Mouse (Mus musculus) CH12.LX (cell line): ENCODE data around the gene Sept8. TPM values are rescaled to one million over a fixed set of nuclear protein-coding genes. Genes with fewer than 3 reads are reported as not detected.

ENCODE experiments used
- DNase-seq: peaks from one replicate; pipeline ENCODE4 v3.0.0-alpha.2; 2013; ENCODE audit errors: extremely low read depth
- H3K27ac ChIP-seq: 2 replicates; pipeline ENCODE4 v1.5.1; 2012; ENCODE audit warnings: low read depth, mild to moderate bottlenecking, control low read depth, moderate library complexity; ENCODE audit not compliant: insufficient read depth
- H3K27me3 ChIP-seq: replicated peaks from 2 replicates; pipeline ENCODE3; 2012; ENCODE audit warnings: inconsistent platforms
- H3K36me3 ChIP-seq, 2 experiments: replicated peaks in 1 of 2; 2 replicates each; pipeline versions ENCODE3 to v1.6.1; 2012; ENCODE audit warnings: inconsistent platforms in 1 of 2, low read length in 1 of 2, mild to moderate bottlenecking in 1 of 2, mixed read lengths in 1 of 2, moderate library complexity in 1 of 2; ENCODE audit not compliant: control insufficient read depth in 1 of 2, insufficient read depth in 1 of 2
- H3K4me1 ChIP-seq, 2 experiments: 2 replicates each; pipeline ENCODE4 v1.6.1; 2012; ENCODE audit warnings: inconsistent platforms in 1 of 2, moderate library complexity in 1 of 2; ENCODE audit not compliant: insufficient read depth in 2 of 2, control insufficient read depth in 1 of 2
- H3K4me2 ChIP-seq: 2 replicates; pipeline ENCODE4 v1.6.1; 2012; ENCODE audit warnings: low read depth, mild to moderate bottlenecking, control low read depth; ENCODE audit not compliant: poor library complexity, insufficient read depth, severe bottlenecking
- H3K4me3 ChIP-seq, 3 experiments: fragments of 150-350 bp in 1 of 3; sonication (generic) in 1 of 3; replicated peaks in 1 of 3; 2 replicates each; pipeline versions ENCODE3 to v1.5.1; 2011 to 2012; ENCODE audit warnings: low read depth in 2 of 3, low read length in 2 of 3, mild to moderate bottlenecking in 2 of 3, moderate library complexity in 2 of 3, control low read depth in 1 of 3, improper control_type of control experiment in 1 of 3, inconsistent platforms in 1 of 3, mixed read lengths in 1 of 3; ENCODE audit not compliant: poor library complexity in 1 of 3
- H3K79me2 ChIP-seq: replicated peaks from 2 replicates; pipeline ENCODE4 v1.6.1; 2012; ENCODE audit warnings: mild to moderate bottlenecking, moderate library complexity; ENCODE audit not compliant: control insufficient read depth, poor library complexity, insufficient read depth, severe bottlenecking; ENCODE audit errors: extremely low read depth
- H3K9ac ChIP-seq: 2 replicates; pipeline ENCODE4 v1.6.1; 2012; ENCODE audit warnings: low read depth, mild to moderate bottlenecking, control low read depth, moderate library complexity; ENCODE audit not compliant: insufficient read depth
- H3K9me3 ChIP-seq: replicated peaks from 2 replicates; pipeline ENCODE3; 2012; ENCODE audit warnings: low read length, inconsistent platforms, mixed read lengths
- CHD2 ChIP-seq: IDR thresholded peaks from 2 replicates; pipeline ENCODE4 v1.6.1; 2011; ENCODE audit warnings: low read length, improper control_type of control experiment
- E2F4 ChIP-seq: IDR thresholded peaks from 2 replicates; pipeline ENCODE4 v1.6.1; 2011; ENCODE audit warnings: low read depth, low read length, improper control_type of control experiment; ENCODE audit not compliant: insufficient replicate concordance
- ELF1 ChIP-seq: IDR thresholded peaks from 2 replicates; pipeline ENCODE4 v1.6.1; 2014; ENCODE audit warnings: low read depth, mild to moderate bottlenecking, inconsistent platforms, low read length, improper control_type of control experiment
- ETS1 ChIP-seq: conservative IDR thresholded peaks from 2 replicates; pipeline ENCODE4 v1.6.1; 2012; ENCODE audit warnings: low read depth, mild to moderate bottlenecking, inconsistent platforms, low read length, improper control_type of control experiment, moderate library complexity
- HCFC1 ChIP-seq: IDR thresholded peaks from 2 replicates; pipeline ENCODE4 v1.6.1; 2012; ENCODE audit warnings: low read depth, mild to moderate bottlenecking, inconsistent platforms, low read length, improper control_type of control experiment
- IRF4 ChIP-seq: IDR thresholded peaks from 2 replicates; pipeline ENCODE4 v1.6.1; 2014; ENCODE audit warnings: low read depth, mild to moderate bottlenecking, inconsistent platforms, low read length, improper control_type of control experiment
- JUN ChIP-seq: IDR thresholded peaks from 2 replicates; pipeline ENCODE4 v1.6.1; 2011; ENCODE audit warnings: low read depth, mild to moderate bottlenecking, low read length, improper control_type of control experiment, moderate library complexity; ENCODE audit not compliant: insufficient read depth
- JUND ChIP-seq: conservative IDR thresholded peaks from 2 replicates; pipeline ENCODE4 v1.6.1; 2011; ENCODE audit warnings: low read depth, low read length, improper control_type of control experiment
- MAFK ChIP-seq: IDR thresholded peaks from 2 replicates; pipeline ENCODE4 v1.6.1; 2011; ENCODE audit warnings: low read length, improper control_type of control experiment; ENCODE audit not compliant: insufficient replicate concordance
- MAX ChIP-seq: IDR thresholded peaks from 2 replicates; pipeline ENCODE4 v1.6.1; 2011; ENCODE audit warnings: low read length, improper control_type of control experiment
- MAZ ChIP-seq: IDR thresholded peaks from 2 replicates; pipeline ENCODE4 v1.6.1; 2012; ENCODE audit warnings: low read depth, mild to moderate bottlenecking, inconsistent platforms, low read length, improper control_type of control experiment, moderate library complexity
- MYC ChIP-seq: IDR thresholded peaks from 2 replicates; pipeline ENCODE4 v1.6.1; 2011; ENCODE audit warnings: low read depth, mild to moderate bottlenecking, improper control_type of control experiment, low read length
- PAX5 ChIP-seq: IDR thresholded peaks from 2 replicates; pipeline ENCODE4 v1.6.1; 2012; ENCODE audit warnings: low read length, inconsistent platforms, mixed read lengths
- POLR2AphosphoS2 ChIP-seq: IDR thresholded peaks from 2 replicates; pipeline ENCODE4 v1.6.1; 2011; ENCODE audit warnings: low read depth, low read length, improper control_type of control experiment
- RAD21 ChIP-seq: IDR thresholded peaks from 2 replicates; pipeline ENCODE4 v1.6.1; 2011; ENCODE audit warnings: low read depth, mild to moderate bottlenecking, low read length, improper control_type of control experiment, moderate library complexity
- SIN3A ChIP-seq: IDR thresholded peaks from 2 replicates; pipeline ENCODE4 v1.6.1; 2012; ENCODE audit warnings: low read length, improper control_type of control experiment, inconsistent platforms
- SMC3 ChIP-seq: IDR thresholded peaks from 2 replicates; pipeline ENCODE4 v1.6.1; 2011; ENCODE audit warnings: low read depth, low read length, improper control_type of control experiment
- TBP ChIP-seq: conservative IDR thresholded peaks from 2 replicates; pipeline ENCODE4 v1.6.1; 2011; ENCODE audit warnings: low read depth, low read length, improper control_type of control experiment
- TCF12 ChIP-seq: IDR thresholded peaks from 2 replicates; pipeline ENCODE4 v1.6.1; 2014; ENCODE audit warnings: low read depth, mild to moderate bottlenecking, inconsistent platforms, low read length, improper control_type of control experiment
- dilution Hi-C: fragments of 300-500 bp; cut with MboI; formaldehyde crosslinking; loops from 2 replicates; pipeline ENCODE4 v1.14.3; 2020; ENCODE audit warnings: low sequenced_read_pairs; ENCODE audit not compliant: extremely low pct_unique_long_range_greater_than_20kb, extremely low pct_ligation_motif_present
- in situ Hi-C: fragments of 300-500 bp; cut with MboI; formaldehyde crosslinking; loops from 3 replicates; pipeline ENCODE4 v1.14.3; 2019; ENCODE audit warnings: low sequenced_read_pairs, low pct_ligation_motif_present, low pct_unique_long_range_greater_than_20kb, mixed read lengths
- polyA plus RNA-seq: library from polyadenylated mRNA; unstranded; fragments of >175 nt; gene quantifications from 2 replicates; pipeline ENCODE4 v1.2.1, GENCODE M21; 2012; ENCODE audit warnings: low read depth; ENCODE audit not compliant: insufficient read length
- total RNA-seq, 2 experiments: library from RNA; depleted of rRNA; stranded (reverse); fragments of 300-350 nt in 1 of 2; fragments of >200 nt in 1 of 2; gene quantifications; 2 replicates each; pipeline ENCODE4 v1.2.3; 2012 to 2014

Sept8 gene
- total and polyA plus RNA-seq, 3 experiments: 8.5 to 21.9 (median 15.2) TPM

DNA sequence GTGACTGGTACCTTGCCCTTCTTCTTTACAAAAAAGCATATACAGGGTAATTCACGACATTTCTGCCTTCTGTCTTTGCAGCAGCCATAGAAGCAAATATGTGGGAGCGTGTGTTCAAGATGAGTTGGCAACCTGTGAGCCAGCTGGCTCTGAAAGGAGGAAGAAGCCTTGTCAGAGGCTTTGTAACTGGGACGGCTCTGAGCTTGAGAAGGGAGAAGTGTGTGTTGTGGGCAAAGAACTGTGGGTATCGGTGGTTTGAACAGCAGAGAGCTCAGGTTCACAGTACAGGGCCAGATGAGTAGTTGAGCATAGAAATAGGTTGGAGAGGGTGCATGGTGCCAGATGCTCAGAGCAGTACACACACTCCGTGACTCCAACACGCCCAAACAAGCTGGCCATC is 22.1 kb upstream of the Sept8 start:
- peak overlapping the region; percentile 2; the same call in 1 of the 2 replicates for H3K27ac ChIP-seq
- H3K9ac ChIP-seq: no peak overlapping the region
- H3K27me3 ChIP-seq: no peaks in the 10 kb centered on the region
- no peaks in the 10 kb centered on the region for H3K36me3 ChIP-seq
- 0 out of 2 replicates have a peak overlapping the region, but pooled peaks have one; percentile 2 for H3K4me2 ChIP-seq
- H3K4me3 ChIP-seq: no peak overlapping the region
- peak; percentile 81 for DNase-seq
- no peaks in the 10 kb centered on the region for H3K9me3 ChIP-seq
- TF ChIP-seq SIN3A: peak; percentile 74; the same call in 1 of the 2 replicates
- TF ChIP-seq RAD21: no peak; the same call in 1 of the 2 replicates
- TF ChIP-seq MAZ: no peak
- no peak for TF ChIP-seq MAX
- peak; percentile 19; the same call in 1 of the 2 replicates for TF ChIP-seq TCF12
- TF ChIP-seq POLR2AphosphoS2: no peak
- TF ChIP-seq CHD2: no peak
- TF ChIP-seq ELF1: 0 out of 2 replicates have a peak, but pooled peaks have one; percentile 27
- TF ChIP-seq ETS1: peak; percentile 29; the same call in 1 of the 2 replicates
- TF ChIP-seq HCFC1: no peak
- no peak for TF ChIP-seq E2F4
- TF ChIP-seq IRF4: peak; percentile 4; the same call in 1 of the 2 replicates
- peak; percentile 25; the same call in 1 of the 2 replicates for TF ChIP-seq MYC
- no peak for TF ChIP-seq PAX5
- peak; percentile 48; the same call in 1 of the 2 replicates for TF ChIP-seq MAFK
- 0 out of 2 replicates have a peak, but pooled peaks have one; percentile 10 for TF ChIP-seq JUN
- TF ChIP-seq TBP: 0 out of 2 replicates have a peak, but pooled peaks have one; percentile 14
- dilution Hi-C loops: no loop called here
- H3K79me2 ChIP-seq: no peaks in the 10 kb centered on the region
- in situ Hi-C loops: no loop called here
- H3K4me1 ChIP-seq: peaks cover 24 to 73% of the 10 kb centered on the region in 2 experiments

- H3K4me2 ChIP-seq: no peak overlapping the region
- peaks cover 28 to 74% of the 10 kb centered on the region in 2 experiments for H3K4me1 ChIP-seq
- no peaks in the 10 kb centered on the region for H3K36me3 ChIP-seq
- dilution Hi-C loops (no loop called here), in situ Hi-C loops (no loop called here)
- no peak overlapping the region for H3K9ac ChIP-seq
- H3K4me3 ChIP-seq: no peak overlapping the region
- H3K27me3 ChIP-seq: no peaks in the 10 kb centered on the region
- no peaks in the 10 kb centered on the region for H3K9me3 ChIP-seq
- no peak for TF ChIP-seq JUND
- no peak for TF ChIP-seq SMC3
- no peaks in the 10 kb centered on the region for H3K79me2 ChIP-seq
- no peak overlapping the region for H3K27ac ChIP-seq
- DNase-seq: no peak
These were observed 18.5 kb upstream of the Sept8 start for GRCm38 (mm10) chr11:53500569-53500968.
